Mouse (Mus musculus) fibroblast of lung, adult 2 months (primary cell): ENCODE data around the gene Kctd11.
A peak's percentile ranks its signal among the peaks of the same experiment; 100 is the strongest.
"Not testable (repeated sequence)": the region's sequence is repeated elsewhere in the genome, so short reads cannot be mapped to it uniquely, and the experiment has no call there.

ENCODE experiments used
- DNase-seq: peaks from one replicate; pipeline ENCODE4 v3.0.0-alpha.2; 2011; ENCODE audit warnings: low read depth

The Kctd11 gene

GRCm38 (mm10) chr11:69881787-69882670, 823 bp upstream of the Kctd11 start:
- no peak for DNase-seq

DNA sequence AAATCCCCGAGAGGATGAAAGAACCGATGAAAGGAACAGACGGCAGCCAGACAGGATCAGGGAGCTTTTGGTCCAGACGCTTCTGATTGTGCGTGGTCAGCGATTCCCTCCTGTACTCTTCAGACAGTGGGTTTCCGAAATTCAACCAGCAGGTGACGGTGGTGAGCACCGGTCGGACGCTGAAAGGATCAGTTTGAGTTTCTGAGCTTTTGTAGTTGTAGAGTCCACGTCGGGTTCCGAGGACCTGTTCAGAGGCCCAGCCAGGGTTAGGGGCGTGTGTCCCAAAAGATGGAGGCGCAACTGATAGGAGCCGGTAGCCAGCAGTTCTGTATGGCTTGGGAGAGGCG, 727 bp downstream of the Kctd11 start:
- DNase-seq: peak; percentile 77

GRCm38 (mm10) chr11:69879711-69880110, 1.5 kb downstream of the Kctd11 start:
- no peak for DNase-seq

DNA sequence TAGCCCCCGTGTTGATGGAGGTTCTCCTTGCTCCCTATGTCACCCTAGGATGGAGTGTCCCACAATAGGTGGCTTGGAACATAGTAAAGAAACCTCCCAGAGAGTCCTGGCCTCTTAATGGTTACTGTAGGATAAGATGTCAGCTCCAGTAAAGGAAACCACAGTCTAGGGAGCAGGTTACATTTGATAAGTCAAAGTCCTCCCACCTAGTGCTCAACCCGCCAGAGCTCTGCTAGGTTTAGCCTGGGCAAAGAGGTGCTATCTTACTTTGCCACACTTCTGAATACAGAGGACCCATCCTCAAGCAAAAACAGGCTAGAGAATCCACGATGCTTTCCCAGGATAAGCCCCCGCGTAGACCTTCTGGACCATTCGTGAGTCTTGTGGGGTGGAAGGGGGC, 2.3 kb downstream of the Kctd11 start:
- DNase-seq: no peak

DNA sequence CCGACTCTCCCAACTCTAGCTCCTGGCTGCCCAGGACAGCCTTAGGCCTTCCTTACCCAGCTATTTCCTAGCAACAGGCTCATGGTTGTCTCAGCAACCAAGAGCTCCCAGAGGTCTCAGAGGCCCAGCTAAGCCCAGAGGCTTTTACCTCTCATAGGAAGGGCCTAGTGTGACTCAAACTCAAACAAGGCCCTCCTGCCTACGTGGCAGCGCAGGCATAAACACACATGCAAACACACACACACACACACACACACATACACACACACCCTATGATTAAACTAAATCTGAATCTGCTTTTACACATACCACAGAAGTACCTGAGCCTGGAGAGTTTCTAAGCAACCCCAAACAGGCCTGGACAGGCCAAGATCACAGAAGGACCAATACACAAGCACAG, 2.8 kb downstream of the Kctd11 start:
- no peak for DNase-seq

- no peak for DNase-seq
These were observed 3.3 kb downstream of the Kctd11 start, which contains the start of gene Tmem95 for GRCm38 (mm10) chr11:69877878-69878277. Gene Tmem95, minus strand, starts transcription at chr11:69878018.

DNA sequence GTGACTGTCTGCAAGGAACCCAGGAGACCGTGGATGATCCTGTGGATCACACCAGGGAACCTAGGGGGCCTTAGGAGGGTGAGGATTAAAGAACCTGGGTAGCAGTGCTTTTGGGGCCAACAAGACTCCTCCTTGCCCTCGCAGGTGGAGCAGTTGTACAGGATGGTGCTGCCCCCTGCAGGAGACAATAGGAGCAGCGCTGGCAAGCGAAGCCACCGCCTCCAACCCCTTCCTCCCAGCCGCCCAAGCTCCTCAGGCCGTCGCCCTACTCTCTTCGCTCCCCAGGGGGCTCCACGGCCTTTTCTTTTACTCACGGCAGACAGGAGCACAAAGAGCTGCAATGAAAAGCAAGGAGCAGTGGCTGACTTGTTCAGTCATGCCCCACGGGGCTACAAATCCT, 4.3 kb downstream of the Kctd11 start:
- DNase-seq: peak; percentile 84

- peak; percentile 62 for DNase-seq
These were observed 5.0 kb downstream of the Kctd11 start for GRCm38 (mm10) chr11:69876186-69876585.

DNA sequence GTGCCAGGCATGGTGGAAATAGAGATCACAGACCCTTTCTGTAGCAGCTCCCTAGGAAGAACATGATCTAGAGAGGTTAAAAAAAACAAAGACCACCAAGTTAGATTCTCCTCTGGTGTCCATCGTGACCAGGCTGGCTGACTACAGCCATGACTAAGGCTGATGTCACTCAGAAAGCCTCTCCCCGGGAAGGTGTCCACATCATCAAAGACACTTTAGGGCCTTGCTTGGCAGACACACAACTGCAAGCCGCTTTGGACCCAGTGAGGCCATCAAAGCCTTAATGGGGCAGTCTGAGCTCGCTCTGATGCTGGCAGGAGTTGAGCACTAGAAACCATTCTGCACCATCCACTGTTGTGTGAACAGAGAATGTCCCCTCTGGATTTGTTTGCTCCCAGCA, 8.8 kb downstream of the Kctd11 start:
- no peak for DNase-seq

DNA sequence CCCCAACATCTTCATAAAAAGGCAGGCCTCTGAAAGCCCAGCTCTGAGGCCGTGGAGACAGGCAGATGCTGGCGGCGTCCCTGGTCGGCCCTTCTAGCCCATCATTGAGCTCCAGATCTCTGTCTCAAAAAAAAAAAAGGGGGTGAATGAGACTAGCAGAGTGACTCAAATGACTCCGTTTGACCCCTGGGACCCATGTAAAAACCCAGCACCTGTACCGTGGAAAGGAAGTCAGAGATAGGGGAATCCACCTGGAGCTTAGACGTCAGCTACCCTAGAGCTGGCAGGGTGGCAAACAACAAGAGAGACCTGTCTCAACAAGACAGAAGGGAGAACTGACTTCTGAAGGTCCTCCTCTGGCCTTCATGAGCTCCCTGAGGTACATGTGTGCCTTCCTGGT, 9.4 kb downstream of the Kctd11 start:
- no peak for DNase-seq

DNA sequence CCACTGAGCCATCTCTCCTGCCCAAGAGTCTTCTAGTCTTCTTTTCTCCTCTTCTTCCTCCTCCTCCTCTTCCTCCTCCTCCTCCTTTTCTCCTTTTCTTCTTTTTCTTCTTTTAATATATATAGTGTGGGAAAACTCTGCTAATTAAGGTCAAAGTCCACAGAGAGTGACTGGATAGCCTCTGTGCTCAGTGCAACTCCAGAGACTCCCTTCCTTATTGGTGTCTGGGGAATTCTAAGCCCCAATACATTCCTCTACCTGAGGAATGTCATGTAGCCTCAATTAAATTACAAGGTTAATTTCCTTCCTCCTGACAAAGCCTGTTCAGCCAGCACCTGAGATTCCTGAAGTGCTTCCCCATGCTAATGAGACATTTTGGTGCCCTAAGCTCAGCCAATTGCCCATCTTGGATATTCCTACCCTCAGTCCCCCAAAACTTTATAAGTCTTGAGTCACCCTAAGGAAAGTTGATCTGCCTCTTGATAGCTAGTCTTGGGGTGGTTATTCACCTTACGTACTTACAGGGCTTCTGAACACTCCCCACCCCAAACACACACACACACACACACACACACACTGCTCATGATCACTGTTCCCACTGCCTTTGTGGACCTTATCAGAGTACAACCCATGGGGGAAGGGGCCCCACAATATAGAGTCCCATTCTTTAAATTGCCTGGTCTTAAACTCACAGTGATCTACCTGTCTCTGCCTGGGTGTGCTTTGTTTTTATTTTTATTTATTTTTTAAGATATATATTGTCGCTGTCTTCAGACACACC, 10.7 kb downstream of the Kctd11 start:
- DNase-seq: no peak

- DNase-seq: no peak
These were observed 13.9 kb downstream of the Kctd11 start for GRCm38 (mm10) chr11:69867335-69867734.

- no peak for DNase-seq
These were observed 15.6 kb downstream of the Kctd11 start for GRCm38 (mm10) chr11:69865561-69865960.

DNA sequence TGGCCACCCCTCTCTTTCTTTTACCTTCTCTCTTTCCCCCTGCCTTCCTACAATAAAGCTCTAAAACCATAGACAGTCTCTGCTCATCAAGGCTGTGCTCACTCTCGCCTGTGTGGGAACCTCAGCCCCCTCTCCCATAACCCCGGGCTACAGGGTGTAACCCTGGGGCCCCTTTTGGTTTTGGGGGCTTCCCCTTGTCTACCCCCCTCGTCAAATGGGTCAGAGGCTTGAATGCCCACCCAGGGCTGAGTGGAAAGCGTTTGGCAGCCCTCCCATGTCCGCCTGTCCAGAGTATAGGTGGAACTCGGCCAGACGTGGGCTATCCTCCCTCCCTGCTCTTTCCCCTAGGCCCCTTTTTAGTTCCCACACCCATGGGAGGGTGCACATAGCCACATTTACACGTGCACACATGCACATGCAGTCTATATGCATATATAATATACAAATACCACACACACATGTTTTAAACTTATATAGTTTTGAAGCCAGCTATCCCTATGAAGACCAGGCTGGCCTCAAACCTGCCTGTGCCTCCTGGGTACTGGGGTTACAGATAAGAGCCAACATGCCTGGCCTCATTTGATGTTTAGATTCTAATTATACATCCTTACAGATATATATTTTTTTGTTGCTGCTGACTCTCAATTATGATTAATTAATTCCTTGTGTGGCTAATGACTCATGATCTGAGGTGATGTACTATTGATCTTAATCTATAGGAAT, 16.9 kb downstream of the Kctd11 start:
- DNase-seq: no peak

DNA sequence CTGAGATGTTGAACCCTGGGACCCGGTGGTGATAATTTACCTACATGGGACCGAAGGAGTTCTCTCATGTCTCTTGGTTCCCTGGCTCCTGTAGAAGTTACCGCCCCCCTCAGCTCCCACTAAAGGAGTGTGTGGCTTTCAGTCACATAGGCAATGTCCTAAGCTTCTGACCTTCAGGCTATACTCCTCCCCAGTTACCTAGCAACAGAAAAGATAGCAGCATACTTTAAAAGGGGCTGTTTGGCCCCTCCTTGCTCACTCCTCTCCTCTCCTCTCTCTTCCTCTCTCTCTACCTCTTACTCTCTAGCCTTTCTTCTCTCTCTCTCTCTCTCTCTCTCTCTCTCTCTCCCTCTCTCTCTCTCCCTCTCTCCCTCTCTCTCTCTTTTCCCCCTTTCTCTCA, 17.5 kb downstream of the Kctd11 start:
- not testable (repeated sequence) for DNase-seq

- DNase-seq: no peak
These were observed 22.9 kb downstream of the Kctd11 start, which contains the start of gene Tnk1 for GRCm38 (mm10) chr11:69858113-69858998. Gene Tnk1, minus strand, starts transcription at chr11:69858730.

GRCm38 (mm10) chr11:69855347-69855746, 25.9 kb downstream of the Kctd11 start:
- DNase-seq: no peak

DNA sequence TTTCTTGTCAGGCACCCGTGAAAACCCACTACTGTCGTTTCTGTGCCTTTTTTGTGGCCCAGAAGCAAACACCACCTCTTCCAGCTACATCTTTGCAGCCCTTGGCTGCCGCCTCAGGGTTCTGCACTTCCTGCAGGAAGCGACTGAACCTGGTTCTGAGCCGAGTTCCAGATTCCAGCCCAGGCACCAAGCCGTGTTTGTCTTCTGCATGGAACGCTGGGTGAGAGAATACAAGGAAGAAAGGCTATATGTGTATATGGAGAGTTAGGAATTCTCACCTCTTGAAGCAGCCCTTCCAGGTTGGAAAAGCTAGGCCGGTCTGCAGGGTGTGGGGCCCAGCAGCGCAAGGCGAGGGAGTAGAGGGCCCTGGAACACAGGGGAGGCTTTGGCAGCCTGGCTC, 26.5 kb downstream of the Kctd11 start:
- no peak for DNase-seq

GRCm38 (mm10) chr11:69853994-69854393, 27.2 kb downstream of the Kctd11 start:
- no peak for DNase-seq

- DNase-seq: no peak
These were observed 30.5 kb downstream of the Kctd11 start for GRCm38 (mm10) chr11:69850754-69851153.

- DNase-seq: no peak
These were observed 31.3 kb downstream of the Kctd11 start for GRCm38 (mm10) chr11:69849884-69850283.
